Mouse (Mus musculus) neural tube, embryonic 11.5 days (tissue): ENCODE measurements around the gene Ccdc9. TPM values are rescaled to one million over a fixed set of nuclear protein-coding genes. Genes with fewer than 3 reads are reported as not detected.

Experiments used
- ATAC-seq: fragments of 200-750 bp; cut with Nextera tagmentation; 2 replicates; pipeline ENCODE4 v1.8.0; 2017; ENCODE audit warnings: moderate number of reproducible peaks, mild to moderate bottlenecking, moderate TSS enrichment, moderate library complexity; ENCODE audit not compliant: insufficient read depth, low FRiP score, low TSS enrichment
- DNase-seq: peaks from one replicate; pipeline ENCODE4 v3.0.0-alpha.2; 2015; ENCODE audit warnings: low spot score
- H3K27ac ChIP-seq: fragments of 300-500 bp; sonication (generic); 2 replicates; pipeline ENCODE4 v1.5.1; 2014; ENCODE audit warnings: low read depth, mild to moderate bottlenecking, low read length
- H3K27me3 ChIP-seq: fragments of 300-500 bp; sonication (generic); 2 replicates; pipeline ENCODE4 v1.6.1; 2014; ENCODE audit warnings: mild to moderate bottlenecking, low read length, mixed read lengths; ENCODE audit not compliant: control insufficient read depth, insufficient read depth
- H3K36me3 ChIP-seq: fragments of 300-500 bp; sonication (generic); 2 replicates; pipeline ENCODE4 v1.6.1; 2014; ENCODE audit warnings: mild to moderate bottlenecking, low read length, moderate library complexity, mixed read lengths; ENCODE audit not compliant: control insufficient read depth, insufficient read depth
- H3K4me1 ChIP-seq: fragments of 300-500 bp; sonication (generic); 2 replicates; pipeline ENCODE4 v1.6.1; 2014; ENCODE audit warnings: low read length, mixed read lengths; ENCODE audit not compliant: control insufficient read depth, insufficient read depth
- H3K4me2 ChIP-seq: fragments of 300-500 bp; sonication (generic); 2 replicates; pipeline ENCODE4 v1.6.1; 2014; ENCODE audit warnings: low read depth, mild to moderate bottlenecking, moderate library complexity
- H3K4me3 ChIP-seq: fragments of 300-500 bp; sonication (generic); 2 replicates; pipeline ENCODE4 v1.5.1; 2014; ENCODE audit warnings: low read depth, low read length
- H3K9ac ChIP-seq: fragments of 300-500 bp; sonication (generic); 2 replicates; pipeline ENCODE4 v1.6.1; 2014; ENCODE audit warnings: mild to moderate bottlenecking, low read length
- H3K9me3 ChIP-seq: fragments of 300-500 bp; sonication (generic); 2 replicates; pipeline ENCODE4 v1.6.1; 2016; ENCODE audit warnings: low read length; ENCODE audit not compliant: control insufficient read depth
- WGBS: fragments of 180-500 bp; shearing (Covaris S2); extraction: QIAGEN DNeasy Blood & Tissue Kit; methylation state at CpG from one replicate; pipeline ENCODE4 v1.1.7; 2014; 5-methylcytosine and 5-hydroxymethylcytosine counted together
- polyA plus RNA-seq: library from polyadenylated mRNA; unstranded; fragments of >200 nt; fragmentation: Nextera tagmentation; extraction: Ambion mirVana; gene quantifications from 2 replicates; pipeline ENCODE4 v1.2.1, GENCODE M21; 2014

The Ccdc9 gene
- polyA plus RNA-seq, 1 experiment from 2014 or later, result 19.6 TPM

DNA sequence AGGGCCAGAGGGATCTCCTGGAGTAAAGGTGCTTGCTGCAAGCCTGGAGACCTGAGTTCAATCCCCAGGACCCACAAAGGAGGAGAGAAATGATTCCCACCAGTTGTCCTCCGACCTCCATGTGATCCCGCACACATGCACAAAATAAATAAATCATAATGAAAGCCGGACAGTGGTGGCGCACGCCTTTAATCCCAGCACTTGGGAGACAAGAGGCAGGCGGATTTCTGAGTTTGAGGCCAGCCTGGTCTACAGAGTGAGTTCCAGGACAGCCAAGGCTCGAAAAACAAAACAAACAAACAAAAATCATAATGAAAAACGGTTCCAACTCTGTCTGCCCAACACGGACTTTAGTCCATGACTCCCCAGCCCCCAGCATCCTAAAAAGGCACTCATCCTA is 1.7 kb downstream of the Ccdc9 start:
- H3K4me3 ChIP-seq, result no peak overlapping the region; the same call in 1 of the 2 replicates
- ATAC-seq, result no peak
- WGBS, result 71% methylated on average over 9 of the region's 9 CpGs
- DNase-seq, result no peak
- peak overlapping the region; percentile 42 for H3K4me2 ChIP-seq
- no peaks in the 10 kb centered on the region; the same call in 1 of the 2 replicates for H3K4me1 ChIP-seq
- H3K27me3 ChIP-seq, result no peaks in the 10 kb centered on the region
- H3K9me3 ChIP-seq, result no peaks in the 10 kb centered on the region
- H3K9ac ChIP-seq, result no peak overlapping the region
- H3K27ac ChIP-seq, result no peak overlapping the region
- peaks cover 5% of the 10 kb centered on the region for H3K36me3 ChIP-seq

DNA sequence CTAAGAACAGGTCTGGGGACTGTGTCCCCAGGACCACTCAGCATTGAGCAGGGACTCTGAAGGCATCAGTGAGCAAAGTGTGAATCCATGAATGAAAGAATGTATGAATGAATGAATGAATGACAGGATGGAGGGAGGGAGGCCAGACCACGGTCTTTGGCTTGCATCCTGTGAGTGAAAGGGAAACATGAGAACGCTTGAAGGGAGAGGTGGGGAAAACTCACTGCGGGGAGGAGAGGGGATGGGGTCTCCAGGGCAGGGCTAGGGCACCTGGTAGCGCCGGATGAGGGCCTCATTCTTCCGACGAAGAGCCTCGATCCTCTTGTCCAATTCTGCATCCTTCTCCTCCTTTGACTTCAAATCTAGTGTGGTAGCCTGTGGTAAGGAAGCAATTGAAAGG is 2.6 kb downstream of the Ccdc9 start:
- H3K4me1 ChIP-seq, result no peaks in the 10 kb centered on the region; the same call in 1 of the 2 replicates
- H3K9ac ChIP-seq, result no peak overlapping the region
- no peak for ATAC-seq
- no peaks in the 10 kb centered on the region for H3K27me3 ChIP-seq
- no peak overlapping the region for H3K4me2 ChIP-seq
- no peaks in the 10 kb centered on the region for H3K9me3 ChIP-seq
- peaks cover 5% of the 10 kb centered on the region for H3K36me3 ChIP-seq
- no peak overlapping the region for H3K27ac ChIP-seq
- H3K4me3 ChIP-seq, result no peak overlapping the region
- WGBS, result 93% methylated on average over 8 of the region's 8 CpGs
- DNase-seq, result no peak

DNA sequence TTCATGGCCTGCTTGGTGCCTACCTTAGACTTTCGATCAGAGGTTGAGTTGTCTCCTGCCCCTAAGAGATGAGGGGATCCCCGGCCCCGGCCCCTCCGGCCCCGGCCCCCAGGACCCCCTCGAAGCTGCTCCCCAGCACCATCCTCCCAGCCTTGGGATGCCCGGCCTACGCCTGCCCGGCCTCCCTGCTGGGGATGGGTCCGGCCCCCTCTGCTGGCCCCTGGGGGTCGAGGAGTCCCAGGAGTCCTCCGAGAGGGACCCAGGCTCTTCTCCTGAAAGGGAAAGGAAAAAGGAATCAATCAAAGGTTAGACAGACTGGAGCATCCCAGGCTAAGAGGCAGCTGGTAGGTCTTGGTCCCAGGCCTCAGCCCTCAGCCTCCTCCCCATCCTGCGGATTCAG is 4.3 kb downstream of the Ccdc9 start:
- Histone ChIP-seq H3K9me3 (no peaks in the 10 kb centered on the region), H3K9ac (no peak overlapping the region), H3K36me3 (peaks cover 10% of the 10 kb centered on the region), H3K27ac (no peak overlapping the region), H3K27me3 (no peaks in the 10 kb centered on the region), H3K4me3 (no peak overlapping the region), H3K4me1 (no peaks in the 10 kb centered on the region; the same call in 1 of the 2 replicates), H3K4me2 (no peak overlapping the region)
- WGBS, result 97% methylated on average over 12 of the region's 13 CpGs
- no peak for ATAC-seq
- no peak for DNase-seq

DNA sequence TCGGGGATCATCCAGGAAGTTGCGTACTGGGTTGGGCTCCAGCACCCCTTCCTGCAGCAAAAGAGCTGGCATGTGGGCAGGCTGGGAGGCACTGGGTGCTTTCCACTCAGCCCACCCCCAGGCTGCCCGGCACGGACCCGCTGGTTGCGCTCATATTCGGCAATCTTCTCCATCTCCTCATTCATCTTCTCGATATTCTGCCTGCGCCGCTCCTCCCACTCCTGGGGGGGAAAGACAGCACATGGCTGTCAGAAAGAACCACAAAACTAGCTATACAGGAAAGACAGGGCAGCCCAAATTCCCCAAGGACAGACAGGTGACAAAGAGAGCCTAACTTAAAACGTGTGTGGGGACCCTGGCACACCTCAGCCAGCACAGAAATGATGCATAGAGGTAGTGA is 5.9 kb downstream of the Ccdc9 start:
- Histone ChIP-seq H3K4me2 (no peak overlapping the region), H3K36me3 (peaks cover 10% of the 10 kb centered on the region), H3K4me1 (no peaks in the 10 kb centered on the region; the same call in 1 of the 2 replicates), H3K4me3 (no peak overlapping the region), H3K27me3 (no peaks in the 10 kb centered on the region), H3K9me3 (no peaks in the 10 kb centered on the region), H3K27ac (no peak overlapping the region), H3K9ac (no peak overlapping the region)
- ATAC-seq (no peak), DNase-seq (no peak)
- 92% methylated on average over 11 of the region's 11 CpGs for WGBS

DNA sequence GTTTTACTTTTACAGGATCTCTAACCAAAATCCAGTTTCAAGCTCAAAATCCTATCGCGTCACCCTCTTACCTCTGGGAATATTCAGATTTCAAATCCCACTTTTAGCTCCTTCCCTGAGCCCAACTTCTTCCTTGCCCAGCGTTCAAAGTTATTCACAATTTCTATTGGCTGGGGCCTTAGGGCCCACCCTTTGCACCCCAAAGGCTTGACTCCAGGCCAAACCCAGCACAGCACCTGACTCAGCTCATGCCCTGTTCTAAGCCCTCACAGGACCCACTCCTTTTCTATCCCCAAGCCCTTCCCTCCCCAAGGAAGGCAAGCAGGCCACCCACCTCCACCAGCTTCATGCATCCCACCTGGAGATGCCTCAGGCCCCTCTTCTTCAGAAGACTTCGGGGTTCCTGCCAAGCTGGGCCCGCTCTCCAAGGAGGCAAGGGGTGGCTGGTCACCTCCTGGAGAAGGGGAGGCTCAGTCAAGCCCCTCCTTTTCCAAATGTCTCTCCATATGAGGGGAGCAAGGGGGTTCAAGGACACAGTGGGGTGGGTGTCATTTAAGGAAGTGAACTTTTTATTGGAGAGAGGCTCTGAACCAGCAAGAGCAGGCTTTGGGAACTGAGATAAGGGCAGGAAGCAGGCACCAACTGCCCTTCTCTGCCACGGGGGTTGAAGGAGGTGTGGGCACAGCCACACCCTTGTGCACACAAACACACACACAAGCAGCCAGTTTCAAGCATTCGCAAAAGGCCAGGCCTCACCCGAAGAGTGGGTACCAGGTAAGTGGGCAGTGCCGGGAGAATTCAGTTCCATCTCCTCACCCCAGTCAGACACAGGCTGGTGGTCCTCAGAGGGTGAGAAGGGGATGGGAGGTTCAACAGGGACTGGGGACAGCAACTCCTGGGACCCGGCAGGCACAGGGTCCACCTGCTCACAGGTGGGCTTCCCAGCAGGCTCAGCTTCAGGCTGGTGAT is 11.4 kb downstream of the Ccdc9 start:
- DNase-seq (no peak), ATAC-seq (no peak)
- Histone ChIP-seq H3K9ac (no peak overlapping the region), H3K36me3 (peaks cover 5% of the 10 kb centered on the region), H3K27ac (no peak overlapping the region), H3K4me1 (peaks cover 14% of the 10 kb centered on the region), H3K9me3 (no peaks in the 10 kb centered on the region), H3K27me3 (0 out of 2 replicates have a peak, but pooled peaks cover 2% of the 10 kb centered on the region), H3K4me2 (no peak overlapping the region), H3K4me3 (no peak overlapping the region)
- 88% methylated on average over 10 of the region's 10 CpGs for WGBS

DNA sequence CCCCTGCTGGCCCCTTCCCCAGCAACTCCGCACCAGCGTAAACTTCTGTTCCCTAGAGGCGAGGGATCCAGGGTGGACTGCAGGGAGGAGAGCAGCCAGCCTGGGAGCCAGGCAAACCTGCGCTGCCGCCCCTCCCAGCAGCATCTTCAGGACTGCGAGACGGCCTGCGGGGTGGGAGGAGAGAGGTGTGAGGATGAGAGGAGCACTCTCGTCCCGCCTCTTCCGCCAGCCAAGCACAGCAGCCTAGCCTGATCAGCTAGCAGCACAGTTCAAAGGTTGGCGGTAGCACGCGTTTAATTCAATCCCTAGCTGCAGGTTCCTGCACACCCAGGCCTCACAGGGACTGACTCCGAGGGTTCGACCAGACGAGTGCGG is 12.8 kb downstream of the Ccdc9 start:
- Histone ChIP-seq H3K27me3 (0 out of 2 replicates have a peak, but pooled peaks cover 2% of the 10 kb centered on the region), H3K9ac (peak overlapping the region; percentile 48), H3K36me3 (peaks cover 5% of the 10 kb centered on the region; the same call in 1 of the 2 replicates), H3K4me1 (peaks cover 14% of the 10 kb centered on the region), H3K4me3 (peak overlapping the region; percentile 75), H3K27ac (peak overlapping the region; percentile 85), H3K4me2 (peak overlapping the region; percentile 97), H3K9me3 (no peaks in the 10 kb centered on the region)
- under 1% methylated on average over 18 of the region's 18 CpGs for WGBS
- ATAC-seq, result peak; percentile 70
- DNase-seq, result no peak

DNA sequence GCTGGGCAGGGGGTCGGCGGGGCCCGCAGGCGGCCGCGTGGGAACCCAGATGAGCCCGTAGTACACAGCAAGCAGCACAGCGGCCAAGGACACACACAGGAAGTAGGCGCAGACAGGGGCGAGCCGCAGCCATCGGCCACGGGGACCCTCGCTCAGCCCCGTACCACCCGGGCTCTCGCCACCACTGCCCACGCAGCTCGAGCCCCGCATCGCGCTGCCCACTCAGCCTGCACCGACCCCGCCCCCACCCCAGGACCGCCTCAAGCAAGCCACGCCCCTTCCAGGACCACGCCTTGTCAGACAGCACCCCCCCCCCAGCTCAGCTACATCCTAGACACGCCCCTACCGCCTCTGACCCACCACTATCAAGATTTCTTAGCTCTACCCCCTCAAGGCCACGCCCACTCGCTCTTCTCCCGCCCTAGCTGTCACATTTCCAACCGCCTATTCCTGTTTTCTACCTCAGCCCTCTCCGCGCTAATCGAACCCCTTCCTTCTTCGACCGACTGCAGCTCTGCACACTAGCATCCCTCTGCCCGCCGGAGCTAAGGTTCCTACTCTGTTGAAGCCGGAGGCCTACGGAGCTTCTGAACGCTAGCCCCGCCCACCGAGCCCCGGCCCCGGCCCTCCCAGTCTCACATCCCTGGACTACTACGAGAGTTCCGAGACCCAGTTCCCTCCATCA is 13.4 kb downstream of the Ccdc9 start, which contains the start of gene Inafm1:
Gene Inafm1 (minus strand): TSS at position 537 of the 685 bp plus-strand sequence.
- Histone ChIP-seq H3K4me1 (peaks cover 14% of the 10 kb centered on the region), H3K4me2 (peak within 1 kb of the TSS; percentile 97), H3K36me3 (peaks cover 2% of the 10 kb centered on the region; the same call in 1 of the 2 replicates), H3K9ac (peak within 1 kb of the TSS; percentile 80), H3K4me3 (peak within 1 kb of the TSS; percentile 75), H3K27ac (peak within 1 kb of the TSS; percentile 85), H3K9me3 (no peaks in the 10 kb centered on the region), H3K27me3 (0 out of 2 replicates have a peak, but pooled peaks cover 2% of the 10 kb centered on the region)
- ATAC-seq, result peak; percentile 80
- under 1% methylated on average over 49 of the region's 49 CpGs for WGBS
- DNase-seq, result peak; percentile 91

DNA sequence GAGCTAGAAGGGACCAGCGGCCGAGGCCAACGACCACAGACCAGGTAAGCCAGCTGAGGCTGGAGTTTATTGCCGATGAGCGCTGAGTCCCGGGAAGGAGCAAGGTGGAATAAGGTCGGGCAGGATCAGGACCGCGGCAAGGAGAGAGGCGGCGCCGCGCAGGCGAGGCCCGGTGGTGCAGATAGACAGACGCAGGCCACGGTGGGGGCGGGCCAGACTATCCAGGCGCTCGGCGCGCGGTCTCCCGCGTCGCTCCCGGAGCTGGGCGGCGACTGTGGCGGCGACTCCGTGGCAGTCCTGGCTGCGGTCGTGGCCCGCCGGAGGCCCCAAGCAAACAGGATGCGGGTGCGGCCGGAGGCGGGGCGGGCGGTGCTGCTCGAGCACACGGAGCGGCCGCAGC is 13.9 kb downstream of the Ccdc9 start:
- peak overlapping the region; percentile 75 for H3K4me3 ChIP-seq
- H3K27me3 ChIP-seq, result 0 out of 2 replicates have a peak, but pooled peaks cover 2% of the 10 kb centered on the region
- no peaks in the 10 kb centered on the region for H3K9me3 ChIP-seq
- WGBS, result 0% methylated on average over 45 of the region's 46 CpGs
- ATAC-seq (peak; percentile 77), DNase-seq (peak; percentile 72)
- peak overlapping the region; percentile 97 for H3K4me2 ChIP-seq
- peak overlapping the region; percentile 85 for H3K27ac ChIP-seq
- H3K36me3 ChIP-seq, result no peaks in the 10 kb centered on the region; the same call in 1 of the 2 replicates
- peak overlapping the region; percentile 80 for H3K9ac ChIP-seq
- H3K4me1 ChIP-seq, result peaks cover 14% of the 10 kb centered on the region
